Comparison of ENCODE assay signal across 19 mouse cellular contexts in the genomic region with DNA sequence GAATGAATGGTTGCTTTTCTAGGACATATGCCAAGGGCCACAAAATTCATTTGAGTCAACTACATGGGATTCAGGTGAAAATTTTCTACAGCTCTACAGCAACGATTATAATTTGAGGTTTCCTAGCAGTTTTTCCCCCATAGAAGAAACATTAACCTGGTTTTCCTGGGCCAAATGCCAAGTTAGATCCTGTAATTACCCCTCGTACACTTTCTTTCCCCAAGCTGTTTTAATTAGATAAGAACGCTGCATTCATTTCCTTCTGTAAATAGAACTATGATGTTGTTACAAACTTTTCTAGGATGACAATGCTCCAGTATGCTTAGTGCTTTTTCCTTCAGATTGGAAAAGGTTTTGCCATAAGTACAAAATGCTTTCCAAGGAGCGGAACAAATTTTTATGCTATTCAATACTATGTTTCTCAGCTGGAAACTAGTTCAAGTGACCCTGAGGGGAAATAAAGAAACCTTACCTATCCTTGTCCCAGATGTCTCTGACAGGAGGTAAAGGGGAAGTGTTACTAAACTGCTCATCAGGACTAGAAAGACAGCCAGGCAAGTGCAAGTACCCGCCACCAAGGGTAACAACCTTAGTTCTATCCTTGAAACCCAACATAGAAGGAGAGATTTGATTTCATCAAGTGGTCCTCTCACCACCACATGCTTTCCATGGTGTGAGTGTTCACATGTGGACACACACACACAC. TPM values are rescaled to one million over a fixed set of nuclear protein-coding genes. Genes with fewer than 3 reads are reported as not detected.
DNase-seq lines count a peak whose midpoint lies in the region; ATAC-seq and TF ChIP-seq lines count a peak whose summit lies in the region.
"Had no signal": no experiment of that assay in that cellular context is flagged by ENCODE, and none has a peak within 500 bp of the region (broad histone marks: within the 10 kb centered on the region; RNA-seq: fewer than 3 reads in every experiment).

No protein-coding gene starts in this region.

- no peaks in the 10 kb centered on the region for H3K27me3 ChIP-seq in kidney, adult 2 months (replicated peaks; ENCODE audit: control insufficient read depth, insufficient read depth, low read length)
- no peaks in the 10 kb centered on the region for H3K27me3 ChIP-seq in kidney, embryonic 14.5 days (ENCODE audit: control insufficient read depth, insufficient read depth, low read length)
- no peaks in the 10 kb centered on the region for H3K27me3 ChIP-seq in kidney, embryonic 16.5 days (ENCODE audit: insufficient read depth, low read length)
- H3K27me3 ChIP-seq in small intestine, adult 2 months (ENCODE audit: control insufficient read depth, insufficient read depth, low read length): no peaks in the 10 kb centered on the region
- H3K27me3 ChIP-seq in liver, embryonic 12.5 days (replicated peaks): no peaks in the 10 kb centered on the region
- no peaks in the 10 kb centered on the region for H3K27me3 ChIP-seq in midbrain, embryonic 14.5 days (ENCODE audit: control insufficient read depth, insufficient read depth, low read length)
- H3K27me3 ChIP-seq: forebrain, embryonic 13.5 days; heart, embryonic 13.5 days; hindbrain, embryonic 15.5 days had no signal

- TF ChIP-seq POLR2A in kidney, adult 2 months (IDR thresholded peaks at IDR 0.05; ENCODE audit: low read depth, low read length): no peak
- no peak for TF ChIP-seq POLR2A in small intestine, adult 2 months (IDR thresholded peaks at IDR 0.05; ENCODE audit: low read depth, low read length)

- H3K9me3 ChIP-seq in kidney, embryonic 14.5 days (ENCODE audit: control insufficient read depth, low read length): no peaks in the 10 kb centered on the region
- no peaks in the 10 kb centered on the region for H3K9me3 ChIP-seq in kidney, embryonic 16.5 days (ENCODE audit: low read length)
- H3K9me3 ChIP-seq in liver, embryonic 12.5 days (replicated peaks): no peaks in the 10 kb centered on the region
- no peaks in the 10 kb centered on the region for H3K9me3 ChIP-seq in midbrain, embryonic 14.5 days (ENCODE audit: control insufficient read depth, low read length)
- H3K9me3 ChIP-seq: forebrain, embryonic 13.5 days; heart, embryonic 13.5 days; hindbrain, embryonic 15.5 days had no signal

- ATAC-seq in kidney, embryonic 14.5 days (ENCODE audit: low FRiP score, low TSS enrichment): no peak
- no peak for ATAC-seq in kidney, embryonic 16.5 days (ENCODE audit: low FRiP score, low TSS enrichment)
- peak; percentile 81 for ATAC-seq in erythroid progenitor cell, adult 5-6 weeks (replicated peaks; ENCODE audit: low FRiP score, poor library complexity, severe bottlenecking)
- ATAC-seq in liver, embryonic 12.5 days: no peak
- ATAC-seq in midbrain, embryonic 14.5 days (ENCODE audit: low FRiP score, low TSS enrichment): no peak
- ATAC-seq: forebrain, embryonic 13.5 days; forebrain, postnatal 0 days had no signal

- WGBS in kidney, adult 2 months: 46% methylated on average over 5 of the region's 5 CpGs
- 70% methylated on average over 5 of the region's 5 CpGs for WGBS in kidney, embryonic 14.5 days
- 61% methylated on average over 5 of the region's 5 CpGs for WGBS in kidney, embryonic 16.5 days
- WGBS in small intestine, adult 2 months: 40% methylated on average over 5 of the region's 5 CpGs
- 65% methylated on average over 5 of the region's 5 CpGs for WGBS in liver, embryonic 12.5 days (ENCODE audit: insufficient replicate concordance)
- 92% methylated on average over 5 of the region's 5 CpGs for WGBS in midbrain, embryonic 14.5 days

- H3K36me3 ChIP-seq in kidney, adult 2 months (ENCODE audit: control insufficient read depth, insufficient read depth, low read length): no peaks in the 10 kb centered on the region
- no peaks in the 10 kb centered on the region for H3K36me3 ChIP-seq in kidney, embryonic 14.5 days (ENCODE audit: control insufficient read depth, insufficient read depth, low read length)
- no peaks in the 10 kb centered on the region for H3K36me3 ChIP-seq in kidney, embryonic 16.5 days (ENCODE audit: insufficient read depth, low read length)
- H3K36me3 ChIP-seq in small intestine, adult 2 months (ENCODE audit: control insufficient read depth, insufficient read depth, low read length): no peaks in the 10 kb centered on the region
- H3K36me3 ChIP-seq in liver, embryonic 12.5 days: no peaks in the 10 kb centered on the region
- H3K36me3 ChIP-seq in midbrain, embryonic 14.5 days (ENCODE audit: control insufficient read depth, insufficient read depth, low read length): no peaks in the 10 kb centered on the region
- H3K36me3 ChIP-seq: heart, embryonic 13.5 days; hindbrain, embryonic 15.5 days had no signal

- peak; percentile 62 for DNase-seq in kidney, adult 2 months
- peak; percentile 27 to 55 for DNase-seq in kidney, postnatal 36 days
- no peak for DNase-seq in midbrain, embryonic 14.5 days
- DNase-seq: adrenal gland, postnatal 10 days; cerebellum, adult 11-12 months; cerebellum, adult 9-10 months; cerebellum, postnatal 36 days; forebrain, postnatal 0 days; gastrocnemius, postnatal 14 days; heart, adult 11 months; heart, postnatal 36 days had no signal

- H3K4me1 ChIP-seq in kidney, adult 2 months (ENCODE audit: control insufficient read depth, insufficient read depth, low read length): peaks cover 3% of the 10 kb centered on the region; the same call in 1 of the 2 replicates
- H3K4me1 ChIP-seq in kidney, embryonic 14.5 days (ENCODE audit: control insufficient read depth, insufficient read depth, low read length): no peaks in the 10 kb centered on the region
- H3K4me1 ChIP-seq in kidney, embryonic 16.5 days (ENCODE audit: insufficient read depth, low read length): peaks cover 5% of the 10 kb centered on the region; the same call in 1 of the 2 replicates
- peaks cover 8% of the 10 kb centered on the region; the same call in 1 of the 2 replicates for H3K4me1 ChIP-seq in small intestine, adult 2 months (ENCODE audit: control insufficient read depth, insufficient read depth, insufficient read length, low read length)
- no peaks in the 10 kb centered on the region for H3K4me1 ChIP-seq in liver, embryonic 12.5 days
- H3K4me1 ChIP-seq in midbrain, embryonic 14.5 days (ENCODE audit: control insufficient read depth, insufficient read depth, low read length): no peaks in the 10 kb centered on the region
- H3K4me1 ChIP-seq: forebrain, embryonic 13.5 days; heart, embryonic 13.5 days; hindbrain, embryonic 15.5 days had no signal

- H3K27ac ChIP-seq in kidney, adult 2 months (ENCODE audit: insufficient read depth, low read depth, low read length): no peak overlapping the region
- H3K27ac ChIP-seq in kidney, embryonic 14.5 days (ENCODE audit: low read depth, low read length): no peak overlapping the region
- no peak overlapping the region for H3K27ac ChIP-seq in kidney, embryonic 16.5 days (ENCODE audit: low read length)
- peak overlapping the region; percentile 79 for H3K27ac ChIP-seq in small intestine, adult 2 months (ENCODE audit: insufficient read depth, low read depth, low read length)
- H3K27ac ChIP-seq in liver, embryonic 12.5 days: no peak overlapping the region
- H3K27ac ChIP-seq in midbrain, embryonic 14.5 days (replicated peaks; ENCODE audit: low read depth, low read length): no peak overlapping the region
- H3K27ac ChIP-seq: forebrain, embryonic 13.5 days; heart, embryonic 13.5 days; hindbrain, embryonic 15.5 days had no signal

- H3K4me2 ChIP-seq in kidney, embryonic 14.5 days (replicated peaks; ENCODE audit: low read depth, low read length): no peak overlapping the region
- no peak overlapping the region for H3K4me2 ChIP-seq in kidney, embryonic 16.5 days (replicated peaks; ENCODE audit: low read depth, low read length)
- H3K4me2 ChIP-seq in liver, embryonic 12.5 days: no peak overlapping the region
- no peak overlapping the region for H3K4me2 ChIP-seq in midbrain, embryonic 14.5 days (ENCODE audit: low read length)
- H3K4me2 ChIP-seq: forebrain, embryonic 13.5 days; heart, embryonic 13.5 days; hindbrain, embryonic 15.5 days had no signal

- TF ChIP-seq CTCF in kidney, adult 2 months (conservative IDR thresholded peaks at IDR 0.05; ENCODE audit: insufficient read depth, insufficient read length, low read depth, low read length): no peak
- TF ChIP-seq CTCF in small intestine, adult 2 months (IDR thresholded peaks at IDR 0.05; ENCODE audit: extremely low read depth, insufficient read length, insufficient replicate concordance, low read depth, low read length): no peak

- no peak overlapping the region for H3K9ac ChIP-seq in kidney, embryonic 14.5 days (ENCODE audit: low read depth, low read length)
- H3K9ac ChIP-seq in kidney, embryonic 16.5 days (replicated peaks; ENCODE audit: low read length): no peak overlapping the region
- H3K9ac ChIP-seq in liver, embryonic 12.5 days: no peak overlapping the region
- H3K9ac ChIP-seq in midbrain, embryonic 14.5 days (replicated peaks; ENCODE audit: low read length): no peak overlapping the region
- H3K9ac ChIP-seq: forebrain, embryonic 13.5 days; forebrain, postnatal 0 days; heart, embryonic 13.5 days; hindbrain, embryonic 15.5 days had no signal

- no peak overlapping the region for H3K4me3 ChIP-seq in kidney, adult 2 months (ENCODE audit: insufficient read depth, low read depth, low read length)
- H3K4me3 ChIP-seq in kidney, embryonic 14.5 days (ENCODE audit: low read length): no peak overlapping the region
- H3K4me3 ChIP-seq in kidney, embryonic 16.5 days (ENCODE audit: low read length): no peak overlapping the region
- no peak overlapping the region for H3K4me3 ChIP-seq in small intestine, adult 2 months (ENCODE audit: low read depth, low read length)
- no peak overlapping the region for H3K4me3 ChIP-seq in liver, embryonic 12.5 days
- H3K4me3 ChIP-seq in midbrain, embryonic 14.5 days (replicated peaks; ENCODE audit: low read depth, low read length): no peak overlapping the region
- H3K4me3 ChIP-seq: forebrain, embryonic 13.5 days; heart, embryonic 13.5 days; hindbrain, embryonic 15.5 days had no signal

RNA-seq across cellular contexts. Expression of gene Tnfaip3, which starts 8.3 kb away (rescaled TPM):
- 2.0 and 3.3 TPM in 2 replicates for polyA plus RNA-seq in kidney, adult 2 months (2012; rRNA removed)
- polyA plus RNA-seq in kidney, embryonic 14.5 days (2014; fragmentation: Nextera tagmentation; extraction: Ambion mirVana): 1.1 and 3.5 TPM in 2 replicates
- 2.6 and 3.5 TPM in 2 replicates for polyA plus RNA-seq in kidney, embryonic 16.5 days (2015; fragmentation: Nextera tagmentation; extraction: Ambion mirVana)
- 21.3 and 42.3 TPM in 2 replicates for total RNA-seq in erythroid progenitor cell, adult 5-6 weeks (2015; ENCODE audit: low replicate concordance)
- total RNA-seq in erythroid progenitor cell, adult 5-6 weeks (2017; ENCODE audit: low replicate concordance): 4.3 and 6.2 TPM in 2 replicates
- polyA plus RNA-seq in small intestine, adult 2 months (2012; rRNA removed): 4.1 and 7.4 TPM in 2 replicates
- 0.80 and 1.2 TPM in 2 replicates for polyA plus RNA-seq in liver, embryonic 12.5 days (2016; fragmentation: Nextera tagmentation; extraction: Ambion mirVana)
- 1.8 and 3.1 TPM in 2 replicates for polyA plus RNA-seq in midbrain, embryonic 14.5 days (2014; fragmentation: Nextera tagmentation; extraction: Ambion mirVana)
